In the genomic region with DNA sequence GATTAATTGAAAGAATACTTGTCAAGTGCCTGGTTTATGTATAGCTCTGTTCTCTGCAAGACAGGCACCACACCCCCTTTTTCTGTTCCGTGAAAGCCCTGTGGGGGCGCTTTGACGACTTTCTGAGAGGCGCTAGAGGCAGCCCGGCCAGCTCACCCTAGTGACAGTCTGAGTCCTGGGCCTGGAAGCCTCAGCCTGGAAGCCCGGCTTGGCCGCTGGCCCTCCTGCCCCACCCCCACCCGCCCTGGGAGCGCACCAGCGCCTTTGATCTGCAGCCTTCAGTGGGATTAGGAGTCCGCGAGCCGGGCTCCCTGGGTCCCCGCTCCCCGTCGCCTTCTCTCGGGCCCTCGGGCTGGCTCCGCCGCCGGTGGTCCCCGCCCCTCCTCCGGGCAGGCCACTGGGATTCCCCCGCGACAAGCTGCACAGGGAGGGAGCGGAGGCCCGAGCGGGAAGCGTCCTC, we compare ENCODE assay signal across 8 mouse cellular contexts. TPM values are rescaled to one million over a fixed set of nuclear protein-coding genes. Genes with fewer than 3 reads are reported as not detected.
A peak's percentile ranks its signal among the peaks of the same experiment; 100 is the strongest.
DNase-seq lines count a peak whose midpoint lies in the region; ATAC-seq and TF ChIP-seq lines count a peak whose summit lies in the region.

No protein-coding gene starts in this region.

- H3K4me2 ChIP-seq in hindbrain, embryonic 16.5 days (ENCODE audit: low read length) = peak overlapping the region; percentile 93

- no peaks in the 10 kb centered on the region for H3K9me3 ChIP-seq in hindbrain, embryonic 16.5 days (ENCODE audit: control insufficient read depth, low read length)

- H3K9ac ChIP-seq in hindbrain, embryonic 16.5 days (ENCODE audit: low read depth, low read length) = peak overlapping the region; percentile 66

- peak; percentile 80 for ATAC-seq in hindbrain, embryonic 16.5 days

- H3K36me3 ChIP-seq in hindbrain, embryonic 16.5 days (ENCODE audit: control insufficient read depth, insufficient read depth, low read length) = no peaks in the 10 kb centered on the region

- peak overlapping the region; percentile 70 for H3K27ac ChIP-seq in gastrocnemius, adult 2 months
- H3K27ac ChIP-seq in hindbrain, embryonic 16.5 days (ENCODE audit: low read depth, low read length) = peak overlapping the region; percentile 46

- WGBS in hindbrain, embryonic 16.5 days = under 1% methylated on average over 29 of the region's 29 CpGs

- peak overlapping the region; percentile 79 for H3K4me3 ChIP-seq in gastrocnemius, adult 2 months
- H3K4me3 ChIP-seq in hindbrain, embryonic 16.5 days (ENCODE audit: low read length) = peak overlapping the region; percentile 49

- intact Hi-C loops in gastrocnemius, adult 2 months (cut with DNase I) = loop anchor here (2.0 to 5.0 kb wide), 3 partner anchors 39 to 146 kb away; no protein-coding TSS in a partner anchor

- peaks cover 15% of the 10 kb centered on the region for H3K27me3 ChIP-seq in hindbrain, embryonic 16.5 days (replicated peaks; ENCODE audit: control insufficient read depth, insufficient read depth, low read length)

- peaks cover 23% of the 10 kb centered on the region for H3K4me1 ChIP-seq in hindbrain, embryonic 16.5 days (ENCODE audit: control insufficient read depth, insufficient read depth, low read depth, low read length)

- DNase-seq in ZHBTc4 (ENCODE audit: low read depth, low spot score) = peak; percentile 87
- peak; percentile 73 to 79 for DNase-seq in cerebellum, postnatal 36 days
- peak; percentile 89 for DNase-seq in gastrocnemius, adult 2 months
- DNase-seq in layer of hippocampus, postnatal 36 days = peak; percentile 77 to 79
- peak; percentile 85 for DNase-seq in lung, postnatal 14 days
- peak; percentile 73 for DNase-seq in retina, postnatal 7 days (ENCODE audit: low read depth, low spot score)
- DNase-seq in urinary bladder, adult 18-20 months (ENCODE audit: low spot score in 2 of 2) = peak; percentile 73 to 82

- peak; percentile 83 for TF ChIP-seq CTCF in gastrocnemius, adult 2 months (IDR thresholded peaks at IDR 0.05)

RNA-seq across cellular contexts. Expression of gene Ephb3, which starts 41.4 kb away (rescaled TPM):
- under 1 TPM; 0.59 to 0.84 TPM for total RNA-seq in gastrocnemius, adult 2 months (2021)
- 10.6 and 12.1 TPM in 2 replicates for polyA plus RNA-seq in hindbrain, embryonic 16.5 days (2015; fragmentation: Nextera tagmentation; extraction: Ambion mirVana)
- 10 to 100 TPM; 17.3 to 19.4 TPM for total RNA-seq in layer of hippocampus, postnatal 36 days (2021)

Comparison
In these comparisons a context has a peak if more than half of its experiments do, and no peak if none do; other contexts are left out.
1. Peak in every context shown above with its lines: DNase-seq, ATAC-seq, H3K4me3 ChIP-seq and H3K27ac ChIP-seq.
2. RNA of gene Ephb3, which starts 41.4 kb away (total RNA-seq): 17.3 to 19.4 TPM in layer of hippocampus, postnatal 36 days; 0.59 to 0.84 TPM in gastrocnemius, adult 2 months; every median in the first group is over 4 times any median in the second.